Mouse (Mus musculus): ENCODE data around the gene Ocln.

DNA sequence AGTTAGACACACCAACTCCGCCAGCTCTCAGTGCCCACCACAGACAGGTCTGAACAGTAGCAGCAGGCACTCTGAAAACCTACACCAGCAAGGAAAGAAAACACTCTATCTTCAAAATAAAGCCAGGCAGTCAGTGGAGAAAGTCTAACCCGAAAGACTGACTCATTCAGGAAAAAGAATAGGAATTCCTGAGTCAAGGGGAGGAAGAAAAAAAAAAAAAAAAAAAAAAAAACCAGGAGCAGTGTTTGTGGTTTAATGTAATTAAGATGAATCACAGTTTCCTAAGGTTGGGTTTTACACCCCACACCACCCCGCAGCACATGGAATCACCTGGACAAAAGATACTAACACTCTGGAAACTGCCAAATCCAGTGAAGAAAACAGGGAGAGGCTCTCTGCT is 16.4 kb downstream of the Ocln start:
- TF ChIP-seq GATA1 (IDR thresholded peaks at IDR 0.05; ENCODE audit: low read length) = no peak
- no peak for TF ChIP-seq TAL1 (IDR thresholded peaks at IDR 0.05; ENCODE audit: low read length)

All from erythroblast, embryonic 14.5 days (primary cell).